Mouse (Mus musculus): ENCODE data around the gene Cracr2b. TPM values are rescaled to one million over a fixed set of nuclear protein-coding genes. Genes with fewer than 3 reads are reported as not detected.
"Not testable (repeated sequence)": the region's sequence is repeated elsewhere in the genome, so short reads cannot be mapped to it uniquely, and the experiment has no call there.

Cracr2b gene
- total RNA-seq, 1 experiment from 2014 or later = 14.2 TPM

GRCm38 (mm10) chr7:141433517-141434400 is 27.1 kb upstream of the Cracr2b start:
- no peak for DNase-seq

GRCm38 (mm10) chr7:141434464-141434863 is 26.4 kb upstream of the Cracr2b start:
- peak; percentile 72 for DNase-seq

GRCm38 (mm10) chr7:141435129-141435855 is 25.6 kb upstream of the Cracr2b start:
- DNase-seq = peak; percentile 85

- DNase-seq = no peak
Measured at GRCm38 (mm10) chr7:141435856-141436522, 24.9 kb upstream of the Cracr2b start.

- no peak for DNase-seq
Measured at GRCm38 (mm10) chr7:141436523-141436892, 24.4 kb upstream of the Cracr2b start.

GRCm38 (mm10) chr7:141437178-141438120 is 23.4 kb upstream of the Cracr2b start, which contains the start of gene Slc25a22:
Gene Slc25a22 (minus strand): TSS chr7:141437892.
- DNase-seq = peak; percentile 92

- no peak for DNase-seq
Measured at GRCm38 (mm10) chr7:141438201-141438968, 22.5 kb upstream of the Cracr2b start.

GRCm38 (mm10) chr7:141439140-141439679 is 21.7 kb upstream of the Cracr2b start:
- DNase-seq = no peak

- no peak for DNase-seq
Measured at GRCm38 (mm10) chr7:141439811-141440210, 21.1 kb upstream of the Cracr2b start.

GRCm38 (mm10) chr7:141440613-141441012 is 20.3 kb upstream of the Cracr2b start:
- peak; percentile 80 for DNase-seq

GRCm38 (mm10) chr7:141441460-141441859 is 19.4 kb upstream of the Cracr2b start:
- DNase-seq = no peak

- DNase-seq = no peak
Measured at GRCm38 (mm10) chr7:141442199-141442598, 18.7 kb upstream of the Cracr2b start.

- DNase-seq = no peak
Measured at GRCm38 (mm10) chr7:141443081-141443821, 17.6 kb upstream of the Cracr2b start.

GRCm38 (mm10) chr7:141443828-141444237 is 17.1 kb upstream of the Cracr2b start, which contains the start of gene Pidd1:
Gene Pidd1 (minus strand): TSS chr7:141444025.
- peak; percentile 85 for DNase-seq

GRCm38 (mm10) chr7:141446374-141446773 is 14.5 kb upstream of the Cracr2b start:
- not testable (repeated sequence) for DNase-seq

- peak; percentile 97 for DNase-seq
Measured at GRCm38 (mm10) chr7:141447110-141447991, 13.5 kb upstream of the Cracr2b start, which contains the start of gene Rplp2. Gene Rplp2 (plus strand): TSS chr7:141447370.

- DNase-seq = peak; percentile 67
Measured at GRCm38 (mm10) chr7:141451928-141452327, 9.0 kb upstream of the Cracr2b start.

GRCm38 (mm10) chr7:141453636-141454035 is 7.3 kb upstream of the Cracr2b start:
- DNase-seq = no peak

Data from adrenal gland, postnatal 14 days (tissue).